Mouse (Mus musculus): ENCODE results near the gene Abcd2. TPM values are rescaled to one million over a fixed set of nuclear protein-coding genes. Genes with fewer than 3 reads are reported as not detected.

The Abcd2 gene
- polyA plus RNA-seq, 1 experiment from 2014 or later = 3.1 TPM

DNA sequence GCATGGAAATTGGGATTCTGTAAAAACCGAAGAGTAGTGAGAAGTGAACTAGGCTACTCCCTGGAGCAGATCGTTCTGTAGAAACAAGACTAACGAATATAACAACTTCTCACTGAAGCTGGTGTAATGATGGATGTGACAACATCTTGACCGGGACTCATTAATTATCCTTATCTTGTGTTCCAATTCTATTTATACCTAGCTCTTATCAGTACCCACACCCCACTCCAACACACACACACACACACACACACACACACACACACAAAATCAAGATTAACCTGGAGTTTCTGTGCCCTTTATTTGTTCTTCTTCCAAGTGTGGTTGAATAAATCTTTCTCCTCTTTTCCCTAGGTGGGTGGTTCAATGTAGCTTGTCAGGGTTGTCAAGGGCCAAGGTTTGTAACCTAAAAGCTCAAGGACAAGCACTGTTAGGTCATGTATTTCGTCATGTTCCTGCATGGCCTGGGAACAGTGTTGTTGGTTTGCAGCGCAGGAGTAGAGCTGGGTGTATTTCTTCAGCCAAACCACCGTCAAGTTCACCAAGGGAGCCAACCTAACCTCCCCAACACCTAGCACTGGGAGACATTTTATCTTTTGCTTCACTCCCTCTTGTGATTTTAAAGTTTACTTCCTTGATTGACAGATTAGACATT, 78.9 kb downstream of the Abcd2 start:
- DNase-seq (ENCODE audit: low spot score) = no peak
- WGBS = 68% methylated on average over 7 of the region's 7 CpGs
- Histone ChIP-seq H3K9me3 (no peaks in the 10 kb centered on the region), H3K27ac (no peak overlapping the region), H3K27me3 (ENCODE audit: insufficient read depth, poor library complexity, severe bottlenecking) (no peaks in the 10 kb centered on the region), H3K4me1 (no peaks in the 10 kb centered on the region), H3K36me3 (no peaks in the 10 kb centered on the region), H3K4me3 (no peak overlapping the region)

DNA sequence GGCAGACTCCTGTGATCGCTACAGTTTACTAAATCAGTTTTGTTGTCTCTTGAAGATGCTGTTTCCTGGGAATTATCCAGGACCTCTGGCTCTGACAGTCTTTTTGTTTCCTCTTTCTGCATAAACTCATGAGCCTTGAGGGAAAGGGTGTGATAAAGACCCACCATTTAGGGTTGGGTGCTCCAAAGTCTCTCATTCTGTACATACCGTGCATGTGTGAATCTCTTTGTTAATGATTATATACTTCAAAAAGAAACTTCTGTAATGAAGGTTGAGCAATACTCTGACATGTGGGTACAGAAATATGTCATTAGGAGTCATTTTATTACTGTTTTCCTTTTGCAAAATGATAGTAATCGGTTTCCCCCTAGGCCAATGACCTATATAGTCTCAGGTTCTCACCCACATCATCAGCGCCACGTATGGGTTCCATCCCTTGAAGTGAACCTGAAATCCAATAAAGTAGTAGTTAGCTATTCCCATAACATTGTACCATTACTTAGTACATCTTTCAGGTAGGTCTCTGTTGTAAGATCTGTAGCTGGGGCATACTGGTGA, 83.4 kb downstream of the Abcd2 start:
- Histone ChIP-seq H3K27ac (no peak overlapping the region), H3K9me3 (no peaks in the 10 kb centered on the region), H3K4me1 (peaks cover 6% of the 10 kb centered on the region; the same call in 1 of the 2 replicates), H3K27me3 (ENCODE audit: insufficient read depth, poor library complexity, severe bottlenecking) (no peaks in the 10 kb centered on the region), H3K4me3 (no peak overlapping the region), H3K36me3 (no peaks in the 10 kb centered on the region)
- no peak for DNase-seq (ENCODE audit: low spot score)
- 90% methylated on average over 5 of the region's 5 CpGs for WGBS

DNA sequence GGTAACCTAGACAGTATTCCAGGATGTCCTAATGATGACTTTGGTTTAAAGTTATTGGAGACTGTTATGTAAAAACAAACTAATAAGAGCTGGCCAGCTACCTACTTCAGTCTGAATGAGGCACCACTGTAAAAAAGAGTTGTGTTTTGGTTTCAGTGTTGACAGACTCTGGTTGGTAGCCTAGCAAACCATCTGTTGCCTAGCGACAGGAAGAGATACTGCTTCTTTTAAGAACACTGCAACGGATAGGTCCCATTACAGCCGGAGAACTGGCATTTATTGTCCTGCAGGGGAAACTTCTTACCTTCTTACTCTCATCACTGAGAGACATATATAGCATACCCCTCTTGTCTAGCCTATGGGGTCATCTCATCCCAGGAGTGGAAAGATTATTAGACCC, 86.7 kb downstream of the Abcd2 start:
- H3K9me3 ChIP-seq = no peaks in the 10 kb centered on the region
- WGBS = 41% methylated on average over 3 of the region's 3 CpGs
- no peaks in the 10 kb centered on the region for H3K36me3 ChIP-seq
- H3K4me1 ChIP-seq = peaks cover 6% of the 10 kb centered on the region; the same call in 1 of the 2 replicates
- H3K27me3 ChIP-seq (ENCODE audit: insufficient read depth, poor library complexity, severe bottlenecking) = no peaks in the 10 kb centered on the region
- H3K27ac ChIP-seq = no peak overlapping the region
- no peak overlapping the region for H3K4me3 ChIP-seq
- no peak for DNase-seq (ENCODE audit: low spot score)

DNA sequence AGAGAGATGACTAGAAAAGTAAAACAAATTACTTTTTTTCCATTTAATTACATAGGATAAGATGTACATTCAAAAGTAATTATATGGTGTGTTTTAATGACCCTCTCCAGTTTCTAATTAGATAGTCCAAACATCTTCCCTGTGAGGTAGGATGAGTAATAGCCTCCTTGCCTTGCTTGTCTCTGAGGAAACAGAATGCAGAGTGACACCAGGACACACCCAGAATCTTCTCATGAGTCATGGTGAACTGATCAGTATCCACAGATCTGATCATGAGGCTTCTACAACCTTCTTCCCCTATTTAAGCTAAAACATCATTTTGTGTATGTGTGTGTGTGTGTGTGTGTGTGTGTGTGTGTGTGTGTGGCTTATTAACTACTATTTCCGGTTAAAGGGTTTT, 87.3 kb downstream of the Abcd2 start:
- WGBS = 93% methylated on average over 1 of the region's 1 CpGs

DNA sequence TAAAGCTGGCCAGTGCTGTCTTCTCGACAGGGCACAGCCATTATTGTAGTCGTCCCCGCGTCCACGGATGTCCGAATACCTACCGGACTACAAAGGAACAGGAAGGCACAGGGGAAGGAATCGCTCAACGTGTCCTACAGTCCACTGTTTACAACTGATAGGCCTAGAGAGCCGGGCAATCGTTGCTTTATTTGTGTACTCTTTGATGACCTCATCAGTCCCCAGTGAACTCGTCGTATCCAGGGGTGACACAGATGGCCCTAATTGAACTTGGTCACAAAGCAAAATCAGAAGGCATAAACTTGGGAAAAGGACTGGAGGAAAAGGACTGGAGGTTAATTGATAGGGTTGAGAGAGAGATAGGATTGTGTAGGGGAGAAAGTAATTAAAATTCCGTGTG, 87.8 kb downstream of the Abcd2 start:
- Histone ChIP-seq H3K4me1 (peaks cover 6% of the 10 kb centered on the region; the same call in 1 of the 2 replicates), H3K9me3 (no peaks in the 10 kb centered on the region)

More for the DNA sequence above, 87.3 kb downstream of the Abcd2 start:
- no peaks in the 10 kb centered on the region for H3K36me3 ChIP-seq
- peaks cover 6% of the 10 kb centered on the region; the same call in 1 of the 2 replicates for H3K4me1 ChIP-seq
- DNase-seq (ENCODE audit: low spot score) = no peak
- H3K27me3 ChIP-seq (ENCODE audit: insufficient read depth, poor library complexity, severe bottlenecking) = no peaks in the 10 kb centered on the region
- no peaks in the 10 kb centered on the region for H3K9me3 ChIP-seq
- H3K4me3 ChIP-seq = no peak overlapping the region
- H3K27ac ChIP-seq = no peak overlapping the region

DNA sequence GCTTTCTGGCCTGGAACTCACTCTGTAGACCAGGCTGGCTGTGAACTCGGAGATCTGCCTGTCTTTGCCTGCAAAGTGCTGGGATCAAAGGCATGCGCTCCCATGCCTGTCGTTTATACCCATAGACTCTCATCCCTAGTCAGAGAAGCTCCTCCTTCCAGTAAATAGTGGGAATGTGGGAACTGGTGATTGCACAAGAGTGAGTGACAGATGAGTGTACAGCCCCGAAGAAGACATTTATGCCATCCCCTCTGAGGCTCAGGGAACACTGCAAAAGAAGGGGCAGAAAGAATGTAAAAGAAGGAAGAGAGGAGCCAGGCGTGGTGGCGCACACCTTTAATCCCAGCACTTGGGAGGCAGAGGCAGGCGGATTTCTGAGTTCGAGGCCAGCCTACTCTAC, 88.3 kb downstream of the Abcd2 start:
- H3K36me3 ChIP-seq = no peaks in the 10 kb centered on the region
- peaks cover 6% of the 10 kb centered on the region; the same call in 1 of the 2 replicates for H3K4me1 ChIP-seq
- 86% methylated on average over 8 of the region's 8 CpGs for WGBS
- no peak overlapping the region for H3K4me3 ChIP-seq
- H3K27ac ChIP-seq = no peak overlapping the region
- H3K9me3 ChIP-seq = no peaks in the 10 kb centered on the region
- H3K27me3 ChIP-seq (ENCODE audit: insufficient read depth, poor library complexity, severe bottlenecking) = no peaks in the 10 kb centered on the region
- DNase-seq (ENCODE audit: low spot score) = no peak

More for the DNA sequence above, 87.8 kb downstream of the Abcd2 start:
- Histone ChIP-seq H3K27me3 (ENCODE audit: insufficient read depth, poor library complexity, severe bottlenecking) (no peaks in the 10 kb centered on the region), H3K4me3 (no peak overlapping the region), H3K27ac (no peak overlapping the region), H3K36me3 (no peaks in the 10 kb centered on the region)
- DNase-seq (ENCODE audit: low spot score) = no peak
- WGBS = 80% methylated on average over 14 of the region's 14 CpGs

DNA sequence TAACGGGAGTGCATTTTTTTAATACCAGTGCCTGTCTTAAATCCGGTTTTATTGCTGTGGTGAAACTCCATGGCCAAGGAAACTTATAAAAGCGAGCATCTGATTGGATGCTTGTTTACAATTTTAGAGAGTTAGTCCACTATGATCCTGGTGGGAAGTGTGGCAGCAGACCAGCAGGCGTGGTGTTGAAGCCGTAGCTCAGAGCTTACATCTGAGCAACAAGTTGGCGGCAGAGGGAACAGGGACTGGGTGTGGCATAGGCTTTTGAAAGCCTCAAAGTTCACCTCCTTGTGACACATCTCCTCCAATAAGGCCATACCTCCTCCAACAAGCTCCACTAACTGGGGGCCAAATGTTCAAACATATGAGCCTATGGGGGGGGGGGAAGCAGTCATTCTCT, 95.0 kb downstream of the Abcd2 start:
- DNase-seq (ENCODE audit: low spot score) = no peak
- Histone ChIP-seq H3K9me3 (no peaks in the 10 kb centered on the region), H3K36me3 (no peaks in the 10 kb centered on the region), H3K4me1 (peaks cover 9% of the 10 kb centered on the region), H3K4me3 (no peak overlapping the region), H3K27me3 (ENCODE audit: insufficient read depth, poor library complexity, severe bottlenecking) (no peaks in the 10 kb centered on the region), H3K27ac (no peak overlapping the region)
- 81% methylated on average over 6 of the region's 6 CpGs for WGBS

Other genes with a start within 250 kb of the Abcd2 start
- gene Kif21a, start 141.9 kb downstream of the Abcd2 start, polyA plus RNA-seq (2016; fragmentation: Nextera tagmentation; extraction: Ambion mirVana) = 4.9 and 5.0 TPM in 2 replicates
- gene CN725425, start 7.7 kb upstream of the Abcd2 start, polyA plus RNA-seq (2016; fragmentation: Nextera tagmentation; extraction: Ambion mirVana) = 0.10 TPM in 1 of 2 replicates, not detected in the other

Data from heart, embryonic 10.5 days (tissue).